Mouse (Mus musculus): Measurements from ENCODE around the gene Fam83d. TPM values are rescaled to one million over a fixed set of nuclear protein-coding genes. Genes with fewer than 3 reads are reported as not detected.

Gene Fam83d
- polyA plus RNA-seq, 1 experiment = 19.3 TPM

GRCm38 (mm10) chr2:158795043-158795442 is 27.1 kb downstream of the Fam83d start:
- H3K27ac ChIP-seq (ENCODE audit: insufficient read depth, low read length) = peak overlapping the region; percentile 34; the same call in 1 of the 2 replicates

GRCm38 (mm10) chr2:158795875-158796274 is 28.0 kb downstream of the Fam83d start:
- Histone ChIP-seq H3K4me3 (ENCODE audit: insufficient read depth, low read length) (no peak overlapping the region), H3K27ac (ENCODE audit: insufficient read depth, low read length) (no peak overlapping the region), H3K4me1 (ENCODE audit: control insufficient read depth, insufficient read depth, low read length) (peaks cover 3% of the 10 kb centered on the region; the same call in 1 of the 2 replicates)
- TF ChIP-seq CTCF (IDR thresholded peaks at IDR 0.05; ENCODE audit: borderline replicate concordance, insufficient read depth, low read length) (no peak), POLR2A (IDR thresholded peaks at IDR 0.05; ENCODE audit: low read depth, low read length) (no peak)

More at GRCm38 (mm10) chr2:158795043-158795442, 27.1 kb downstream of the Fam83d start:
- TF ChIP-seq POLR2A (IDR thresholded peaks at IDR 0.05; ENCODE audit: low read depth, low read length) (no peak), CTCF (IDR thresholded peaks at IDR 0.05; ENCODE audit: borderline replicate concordance, insufficient read depth, low read length) (no peak)
- Histone ChIP-seq H3K4me3 (ENCODE audit: insufficient read depth, low read length) (peak overlapping the region; percentile 73), H3K4me1 (ENCODE audit: control insufficient read depth, insufficient read depth, low read length) (peaks cover 3% of the 10 kb centered on the region; the same call in 1 of the 2 replicates)

- Histone ChIP-seq H3K4me1 (ENCODE audit: control insufficient read depth, insufficient read depth, low read length) (no peaks in the 10 kb centered on the region), H3K27ac (ENCODE audit: insufficient read depth, low read length) (no peak overlapping the region), H3K4me3 (ENCODE audit: insufficient read depth, low read length) (no peak overlapping the region)
- TF ChIP-seq POLR2A (IDR thresholded peaks at IDR 0.05; ENCODE audit: low read depth, low read length) = no peak
- TF ChIP-seq CTCF (IDR thresholded peaks at IDR 0.05; ENCODE audit: borderline replicate concordance, insufficient read depth, low read length) = no peak
These were observed 31.4 kb downstream of the Fam83d start for GRCm38 (mm10) chr2:158799328-158799727.

- TF ChIP-seq CTCF (IDR thresholded peaks at IDR 0.05; ENCODE audit: borderline replicate concordance, insufficient read depth, low read length) (no peak), POLR2A (IDR thresholded peaks at IDR 0.05; ENCODE audit: low read depth, low read length) (no peak)
- Histone ChIP-seq H3K4me3 (ENCODE audit: insufficient read depth, low read length) (no peak overlapping the region), H3K27ac (ENCODE audit: insufficient read depth, low read length) (no peak overlapping the region), H3K4me1 (ENCODE audit: control insufficient read depth, insufficient read depth, low read length) (no peaks in the 10 kb centered on the region)
These were observed 32.9 kb downstream of the Fam83d start for GRCm38 (mm10) chr2:158800788-158801187.

- H3K4me1 ChIP-seq (ENCODE audit: control insufficient read depth, insufficient read depth, low read length) = no peaks in the 10 kb centered on the region
- no peak overlapping the region for H3K4me3 ChIP-seq (ENCODE audit: insufficient read depth, low read length)
- no peak overlapping the region for H3K27ac ChIP-seq (ENCODE audit: insufficient read depth, low read length)
- no peak for TF ChIP-seq POLR2A (IDR thresholded peaks at IDR 0.05; ENCODE audit: low read depth, low read length)
- TF ChIP-seq CTCF (IDR thresholded peaks at IDR 0.05; ENCODE audit: borderline replicate concordance, insufficient read depth, low read length) = no peak
These were observed 35.7 kb downstream of the Fam83d start for GRCm38 (mm10) chr2:158803575-158803974.

GRCm38 (mm10) chr2:158815686-158816085 is 47.8 kb downstream of the Fam83d start:
- Histone ChIP-seq H3K4me1 (ENCODE audit: control insufficient read depth, insufficient read depth, low read length) (no peaks in the 10 kb centered on the region), H3K27ac (ENCODE audit: insufficient read depth, low read length) (no peak overlapping the region), H3K4me3 (ENCODE audit: insufficient read depth, low read length) (no peak overlapping the region)
- TF ChIP-seq CTCF (IDR thresholded peaks at IDR 0.05; ENCODE audit: borderline replicate concordance, insufficient read depth, low read length) = no peak
- no peak for TF ChIP-seq POLR2A (IDR thresholded peaks at IDR 0.05; ENCODE audit: low read depth, low read length)

GRCm38 (mm10) chr2:158816239-158816638 is 48.3 kb downstream of the Fam83d start:
- no peaks in the 10 kb centered on the region for H3K4me1 ChIP-seq (ENCODE audit: control insufficient read depth, insufficient read depth, low read length)
- no peak overlapping the region for H3K4me3 ChIP-seq (ENCODE audit: insufficient read depth, low read length)
- TF ChIP-seq POLR2A (IDR thresholded peaks at IDR 0.05; ENCODE audit: low read depth, low read length) = no peak
- TF ChIP-seq CTCF (IDR thresholded peaks at IDR 0.05; ENCODE audit: borderline replicate concordance, insufficient read depth, low read length) = no peak
- H3K27ac ChIP-seq (ENCODE audit: insufficient read depth, low read length) = no peak overlapping the region

- TF ChIP-seq POLR2A (IDR thresholded peaks at IDR 0.05; ENCODE audit: low read depth, low read length) = no peak
- no peak for TF ChIP-seq CTCF (IDR thresholded peaks at IDR 0.05; ENCODE audit: borderline replicate concordance, insufficient read depth, low read length)
- Histone ChIP-seq H3K4me1 (ENCODE audit: control insufficient read depth, insufficient read depth, low read length) (no peaks in the 10 kb centered on the region), H3K27ac (ENCODE audit: insufficient read depth, low read length) (no peak overlapping the region), H3K4me3 (ENCODE audit: insufficient read depth, low read length) (no peak overlapping the region)
These were observed 49.8 kb downstream of the Fam83d start for GRCm38 (mm10) chr2:158817708-158818107.

- Histone ChIP-seq H3K4me3 (ENCODE audit: insufficient read depth, low read length) (no peak overlapping the region), H3K4me1 (ENCODE audit: control insufficient read depth, insufficient read depth, low read length) (no peaks in the 10 kb centered on the region), H3K27ac (ENCODE audit: insufficient read depth, low read length) (no peak overlapping the region)
- no peak for TF ChIP-seq POLR2A (IDR thresholded peaks at IDR 0.05; ENCODE audit: low read depth, low read length)
- no peak for TF ChIP-seq CTCF (IDR thresholded peaks at IDR 0.05; ENCODE audit: borderline replicate concordance, insufficient read depth, low read length)
These were observed 60.2 kb downstream of the Fam83d start for GRCm38 (mm10) chr2:158828124-158828523.

- no peak for TF ChIP-seq POLR2A (IDR thresholded peaks at IDR 0.05; ENCODE audit: low read depth, low read length)
- H3K4me3 ChIP-seq (ENCODE audit: insufficient read depth, low read length) = no peak overlapping the region
- no peaks in the 10 kb centered on the region for H3K4me1 ChIP-seq (ENCODE audit: control insufficient read depth, insufficient read depth, low read length)
- no peak overlapping the region for H3K27ac ChIP-seq (ENCODE audit: insufficient read depth, low read length)
These were observed 61.9 kb downstream of the Fam83d start for GRCm38 (mm10) chr2:158829746-158830145.

- TF ChIP-seq POLR2A (IDR thresholded peaks at IDR 0.05; ENCODE audit: low read depth, low read length) = no peak
- no peak for TF ChIP-seq CTCF (IDR thresholded peaks at IDR 0.05; ENCODE audit: borderline replicate concordance, insufficient read depth, low read length)
- Histone ChIP-seq H3K4me1 (ENCODE audit: control insufficient read depth, insufficient read depth, low read length) (no peaks in the 10 kb centered on the region), H3K27ac (ENCODE audit: insufficient read depth, low read length) (no peak overlapping the region), H3K4me3 (ENCODE audit: insufficient read depth, low read length) (no peak overlapping the region)
These were observed 65.3 kb downstream of the Fam83d start for GRCm38 (mm10) chr2:158833221-158833620.

Data from embryonic fibroblast, embryonic 13.5 days (primary cell).